Mouse (Mus musculus) intestine, embryonic 16.5 days (tissue): ENCODE data around the gene Klc1. TPM values are rescaled to one million over a fixed set of nuclear protein-coding genes. Genes with fewer than 3 reads are reported as not detected.

ENCODE experiments used
- ATAC-seq: fragments of 200-750 bp; cut with Nextera tagmentation; 2 replicates; pipeline ENCODE4 v1.8.0; 2017; ENCODE audit warnings: moderate TSS enrichment, moderate library complexity
- H3K27ac ChIP-seq: fragments of 300-500 bp; sonication (generic); 2 replicates; pipeline ENCODE4 v1.5.1; 2014; ENCODE audit warnings: mild to moderate bottlenecking, low read length
- H3K27me3 ChIP-seq: fragments of 300-500 bp; sonication (generic); replicated peaks from 2 replicates; pipeline ENCODE4 v1.6.1; 2014; ENCODE audit warnings: low read length, control low read depth, mixed read lengths; ENCODE audit not compliant: control insufficient read depth, insufficient read depth
- H3K36me3 ChIP-seq: fragments of 300-500 bp; sonication (generic); 2 replicates; pipeline ENCODE4 v1.6.1; 2014; ENCODE audit warnings: low read length, control low read depth; ENCODE audit not compliant: control insufficient read depth, insufficient read depth
- H3K4me1 ChIP-seq: fragments of 300-500 bp; sonication (generic); 2 replicates; pipeline ENCODE4 v1.6.1; 2014; ENCODE audit warnings: low read length, control low read depth, mixed read lengths; ENCODE audit not compliant: control insufficient read depth, insufficient read depth
- H3K4me2 ChIP-seq: fragments of 300-500 bp; sonication (generic); 2 replicates; pipeline ENCODE4 v1.6.1; 2014; ENCODE audit warnings: low read depth, low read length, control low read depth
- H3K4me3 ChIP-seq: fragments of 300-500 bp; sonication (generic); 2 replicates; pipeline ENCODE4 v1.5.1; 2014; ENCODE audit warnings: mild to moderate bottlenecking, low read length
- H3K9ac ChIP-seq: fragments of 300-500 bp; sonication (generic); 2 replicates; pipeline ENCODE4 v1.6.1; 2014; ENCODE audit warnings: low read depth, low read length
- H3K9me3 ChIP-seq: fragments of 300-500 bp; sonication (generic); 2 replicates; pipeline ENCODE4 v1.6.1; 2016; ENCODE audit warnings: low read length, control low read depth; ENCODE audit not compliant: control insufficient read depth
- WGBS: fragments of 180-500 bp; shearing (Covaris S2); extraction: QIAGEN DNeasy Blood & Tissue Kit; methylation state at CpG from one replicate; pipeline ENCODE4 v1.1.7; 2014; 5-methylcytosine and 5-hydroxymethylcytosine counted together
- polyA plus RNA-seq: library from polyadenylated mRNA; unstranded; fragments of >200 nt; fragmentation: Nextera tagmentation; extraction: Ambion mirVana; gene quantifications from 2 replicates; pipeline ENCODE4 v1.2.1, GENCODE M21; 2015

Gene Klc1
- polyA plus RNA-seq, 1 experiment from 2014 or later = 83.4 TPM

DNA sequence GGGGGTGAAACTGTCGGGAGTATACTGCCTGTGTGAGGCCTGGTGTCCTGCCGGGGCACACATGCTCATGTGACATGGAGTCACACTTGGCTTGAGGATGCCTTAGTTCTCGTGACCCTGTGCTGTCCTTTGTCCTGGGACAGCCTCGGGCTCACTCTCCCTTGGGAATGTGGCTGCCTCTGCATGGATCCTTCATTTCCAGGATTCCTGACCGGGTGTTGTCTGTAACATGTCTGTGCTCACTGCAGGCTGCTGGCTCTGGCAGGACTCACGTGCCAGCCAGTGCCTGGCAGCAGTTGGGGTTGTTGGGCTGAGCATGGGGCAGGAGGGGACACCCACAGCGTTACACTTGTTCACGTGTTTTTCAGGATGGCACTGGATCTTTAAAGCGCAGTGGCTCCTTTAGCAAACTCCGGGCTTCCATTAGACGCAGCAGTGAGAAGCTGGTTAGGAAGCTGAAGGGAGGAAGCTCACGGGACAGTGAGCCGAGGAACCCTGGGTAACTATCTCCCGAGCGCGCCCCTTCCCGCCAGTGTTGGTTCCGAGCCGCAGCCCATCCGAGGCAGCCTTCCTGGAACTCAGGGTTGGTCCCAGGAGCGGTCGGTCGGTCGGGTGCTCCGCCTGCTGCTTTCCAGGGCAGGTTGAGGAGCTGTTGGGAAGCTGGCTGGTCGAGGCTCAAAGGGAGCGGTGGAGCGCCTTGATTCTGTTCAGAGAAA, 36.7 kb downstream of the Klc1 start:
- 89% methylated on average over 28 of the region's 28 CpGs for WGBS
- H3K4me1 ChIP-seq = peaks cover 19% of the 10 kb centered on the region
- peak overlapping the region; percentile 87 for H3K27ac ChIP-seq
- no peak overlapping the region for H3K4me2 ChIP-seq
- no peak overlapping the region for H3K9ac ChIP-seq
- no peak overlapping the region for H3K4me3 ChIP-seq
- no peaks in the 10 kb centered on the region for H3K27me3 ChIP-seq
- H3K36me3 ChIP-seq = peaks cover 17% of the 10 kb centered on the region; the same call in 1 of the 2 replicates
- no peak for ATAC-seq
- H3K9me3 ChIP-seq = no peaks in the 10 kb centered on the region

DNA sequence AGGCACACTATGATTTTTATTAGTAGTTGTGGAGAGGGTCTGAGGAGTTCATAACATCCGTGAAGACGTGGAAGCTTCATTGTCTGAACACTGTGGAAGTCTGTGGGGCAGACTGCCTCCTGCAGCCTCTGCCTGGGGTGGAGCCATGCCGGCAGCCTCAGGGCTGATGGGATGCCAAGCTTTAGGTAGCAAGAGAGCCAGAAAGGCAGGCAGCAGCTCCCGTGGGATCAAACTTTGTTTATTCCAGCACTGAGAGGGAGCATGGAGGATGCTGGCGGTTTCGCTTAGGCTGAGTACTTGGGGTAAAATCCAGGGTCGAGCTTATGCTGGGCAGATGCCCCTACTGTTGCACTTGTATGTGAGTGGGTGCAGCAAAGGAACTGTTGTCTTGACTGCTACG, 38.6 kb downstream of the Klc1 start:
- Histone ChIP-seq H3K27me3 (no peaks in the 10 kb centered on the region), H3K9ac (no peak overlapping the region), H3K9me3 (no peaks in the 10 kb centered on the region), H3K4me2 (no peak overlapping the region), H3K36me3 (peaks cover 15% of the 10 kb centered on the region; the same call in 1 of the 2 replicates), H3K27ac (no peak overlapping the region), H3K4me1 (peaks cover 14% of the 10 kb centered on the region; the same call in 1 of the 2 replicates), H3K4me3 (no peak overlapping the region)
- no peak for ATAC-seq
- 78% methylated on average over 8 of the region's 8 CpGs for WGBS

DNA sequence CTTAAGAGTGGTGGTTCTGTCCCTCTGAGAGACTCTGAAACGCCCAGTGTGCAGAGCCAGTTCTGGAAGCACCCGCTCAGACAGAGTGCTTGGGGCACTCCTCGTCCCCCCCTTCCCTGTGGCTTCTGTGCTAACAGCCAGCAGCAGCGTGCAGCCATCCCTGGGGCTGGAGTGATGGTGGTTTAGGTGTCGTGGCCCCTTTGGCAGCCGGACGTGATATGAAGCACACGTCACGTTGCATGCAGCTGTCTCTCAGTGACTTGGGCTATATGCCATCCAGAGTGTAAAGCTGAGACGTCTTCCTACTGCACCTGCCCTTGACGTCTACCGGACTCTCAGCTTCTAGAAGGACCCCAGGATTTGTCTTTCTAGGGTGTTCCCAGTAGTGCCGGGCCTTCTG, 39.8 kb downstream of the Klc1 start:
- Histone ChIP-seq H3K9ac (no peak overlapping the region), H3K27ac (no peak overlapping the region), H3K4me1 (peaks cover 14% of the 10 kb centered on the region; the same call in 1 of the 2 replicates), H3K4me3 (no peak overlapping the region), H3K27me3 (no peaks in the 10 kb centered on the region), H3K4me2 (no peak overlapping the region), H3K36me3 (peaks cover 18% of the 10 kb centered on the region), H3K9me3 (no peaks in the 10 kb centered on the region)
- 90% methylated on average over 13 of the region's 13 CpGs for WGBS
- ATAC-seq = no peak

DNA sequence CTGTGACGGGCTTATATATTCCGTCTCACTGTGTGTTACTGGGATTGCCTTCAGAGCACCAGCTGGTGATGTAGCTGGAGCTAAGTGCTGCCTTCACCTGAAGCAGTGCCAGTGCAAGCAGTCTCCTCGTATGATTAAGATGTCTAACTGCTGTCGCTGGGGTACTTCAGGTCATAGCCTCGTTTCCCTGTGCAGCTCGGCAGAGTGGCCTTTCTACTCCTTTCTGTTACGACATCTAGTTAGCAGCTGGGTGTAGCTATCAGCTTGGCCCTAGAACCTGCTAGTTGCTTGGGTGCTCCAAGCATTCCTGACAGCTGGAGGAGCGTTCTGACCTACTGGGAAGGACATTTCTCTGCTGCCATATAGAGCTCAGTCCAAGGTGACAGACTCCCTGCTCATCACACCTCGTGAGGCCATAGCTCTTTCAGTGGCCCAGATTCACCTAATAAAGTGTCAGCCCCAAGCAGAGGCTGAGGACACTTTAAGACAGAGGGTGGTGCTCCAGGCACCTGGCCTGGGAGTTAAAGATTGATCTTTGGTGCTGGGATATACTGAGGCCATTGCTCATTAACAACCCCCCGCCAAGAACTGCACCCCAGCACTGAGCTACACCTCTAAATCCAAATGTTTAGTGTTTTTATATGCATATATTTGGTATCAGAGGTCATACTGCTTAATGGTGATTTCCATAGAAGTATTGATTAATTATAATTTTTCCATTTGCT, 42.0 kb downstream of the Klc1 start:
- WGBS = 76% methylated on average over 10 of the region's 10 CpGs
- peaks cover 7% of the 10 kb centered on the region; the same call in 1 of the 2 replicates for H3K4me1 ChIP-seq
- H3K27me3 ChIP-seq = no peaks in the 10 kb centered on the region
- no peak overlapping the region for H3K4me3 ChIP-seq
- H3K4me2 ChIP-seq = no peak overlapping the region
- H3K27ac ChIP-seq = peak overlapping the region; percentile 31; the same call in 1 of the 2 replicates
- ATAC-seq = peak; percentile 38; the same call in 1 of the 2 replicates
- no peak overlapping the region for H3K9ac ChIP-seq
- peaks cover 26% of the 10 kb centered on the region for H3K36me3 ChIP-seq
- no peaks in the 10 kb centered on the region for H3K9me3 ChIP-seq

DNA sequence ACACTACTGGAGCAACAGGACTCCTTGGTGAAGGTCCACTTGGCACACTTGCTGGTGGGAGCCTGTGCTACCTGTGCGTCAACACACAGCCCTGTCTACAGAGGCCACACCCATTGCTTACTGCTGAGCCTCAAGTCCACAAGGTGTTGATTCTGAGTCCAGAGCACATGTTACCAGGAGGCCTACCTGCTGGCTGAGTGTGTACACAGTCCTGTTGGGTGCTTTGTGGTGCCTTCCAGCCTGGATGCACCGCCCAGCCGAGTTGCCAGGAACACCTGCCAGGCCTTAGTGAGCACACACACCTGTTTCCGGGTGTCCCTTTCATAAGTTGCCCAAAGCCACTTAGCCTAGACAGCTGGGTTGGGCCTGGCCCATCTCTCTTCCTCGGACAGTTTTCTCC, 44.9 kb downstream of the Klc1 start:
- Histone ChIP-seq H3K27me3 (no peaks in the 10 kb centered on the region), H3K4me1 (peaks cover 7% of the 10 kb centered on the region; the same call in 1 of the 2 replicates), H3K4me3 (no peak overlapping the region), H3K4me2 (no peak overlapping the region), H3K9me3 (no peaks in the 10 kb centered on the region), H3K27ac (peak overlapping the region; percentile 33), H3K36me3 (peaks cover 27% of the 10 kb centered on the region), H3K9ac (no peak overlapping the region)
- peak; percentile 77 for ATAC-seq
- WGBS = 66% methylated on average over 5 of the region's 5 CpGs

DNA sequence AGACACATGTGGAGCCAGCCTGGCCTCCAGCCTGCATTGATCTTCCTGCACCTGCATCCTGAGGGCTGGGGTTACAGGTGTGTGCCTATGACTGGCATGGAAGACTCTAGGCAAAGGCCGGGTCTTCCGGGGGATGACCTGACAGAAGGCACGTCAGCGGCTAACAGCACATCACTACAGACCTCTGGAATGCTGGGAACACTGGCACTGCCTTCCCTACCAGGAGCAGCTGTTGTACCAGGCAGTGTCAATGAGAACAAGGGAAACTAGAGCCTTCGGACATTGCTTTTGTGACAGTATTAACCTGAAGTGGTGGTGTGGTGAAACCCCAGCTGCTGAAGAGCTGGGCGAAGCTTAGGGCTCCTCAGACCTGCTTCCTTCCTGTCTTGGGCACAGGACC, 50.1 kb downstream of the Klc1 start:
- Histone ChIP-seq H3K9me3 (no peaks in the 10 kb centered on the region), H3K27ac (0 out of 2 replicates have a peak overlapping the region, but pooled peaks have one; percentile 9), H3K4me1 (peaks cover 24% of the 10 kb centered on the region), H3K36me3 (peaks cover 16% of the 10 kb centered on the region; the same call in 1 of the 2 replicates), H3K4me3 (no peak overlapping the region), H3K9ac (no peak overlapping the region), H3K4me2 (no peak overlapping the region), H3K27me3 (no peaks in the 10 kb centered on the region)
- 92% methylated on average over 6 of the region's 6 CpGs for WGBS
- ATAC-seq = no peak

DNA sequence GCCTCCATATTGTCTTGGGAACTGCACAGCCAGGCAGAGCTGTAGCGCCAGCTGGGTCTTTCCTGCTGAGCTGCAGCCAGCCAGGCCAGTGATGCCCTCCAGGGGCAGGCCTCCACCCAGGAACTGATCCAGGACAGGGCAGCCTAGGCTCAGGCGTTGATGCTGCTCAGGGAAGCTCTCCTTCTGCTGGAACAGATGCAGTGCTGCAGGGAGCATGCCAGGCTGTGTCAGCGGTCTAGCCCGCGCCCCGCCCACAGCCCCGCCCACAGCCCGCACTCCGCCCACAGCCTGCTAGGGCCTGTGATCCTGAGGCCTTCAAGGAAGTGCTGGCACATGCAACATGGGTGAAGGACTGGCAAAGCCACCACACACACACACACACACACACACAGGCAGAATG, 51.1 kb downstream of the Klc1 start:
- Histone ChIP-seq H3K36me3 (0 out of 2 replicates have a peak, but pooled peaks cover 11% of the 10 kb centered on the region), H3K4me1 (peaks cover 24% of the 10 kb centered on the region), H3K27me3 (no peaks in the 10 kb centered on the region), H3K4me3 (peak overlapping the region; percentile 14; the same call in 1 of the 2 replicates), H3K9me3 (no peaks in the 10 kb centered on the region), H3K9ac (peak overlapping the region; percentile 59), H3K4me2 (peak overlapping the region; percentile 27), H3K27ac (peak overlapping the region; percentile 72)
- peak; percentile 55 for ATAC-seq
- 5% methylated on average over 9 of the region's 9 CpGs for WGBS

DNA sequence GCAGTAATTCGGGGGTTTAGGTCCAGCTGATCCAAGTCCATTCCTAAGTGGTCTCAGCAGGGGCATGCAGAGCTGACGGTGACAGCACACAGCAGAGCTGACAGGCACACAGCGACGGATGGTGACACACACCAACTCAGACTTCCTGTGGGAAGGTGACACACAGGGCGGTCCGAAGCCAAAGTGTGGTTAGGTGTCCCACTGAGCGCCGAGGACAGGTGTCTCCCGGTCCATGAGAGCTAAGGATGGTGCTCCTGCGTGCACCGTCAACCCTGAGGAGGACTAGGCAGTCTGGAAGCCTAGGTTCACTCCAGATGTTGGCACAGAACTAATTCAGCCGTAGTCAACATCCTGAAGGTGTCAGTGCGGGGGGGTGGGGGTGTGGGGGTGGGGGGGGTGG, 53.4 kb downstream of the Klc1 start:
- H3K27ac ChIP-seq = no peak overlapping the region
- ATAC-seq = no peak
- no peaks in the 10 kb centered on the region for H3K36me3 ChIP-seq
- 89% methylated on average over 13 of the region's 13 CpGs for WGBS
- H3K4me3 ChIP-seq = no peak overlapping the region
- H3K9ac ChIP-seq = no peak overlapping the region
- no peaks in the 10 kb centered on the region for H3K9me3 ChIP-seq
- H3K4me1 ChIP-seq = peaks cover 45% of the 10 kb centered on the region
- no peak overlapping the region for H3K4me2 ChIP-seq
- no peaks in the 10 kb centered on the region for H3K27me3 ChIP-seq

DNA sequence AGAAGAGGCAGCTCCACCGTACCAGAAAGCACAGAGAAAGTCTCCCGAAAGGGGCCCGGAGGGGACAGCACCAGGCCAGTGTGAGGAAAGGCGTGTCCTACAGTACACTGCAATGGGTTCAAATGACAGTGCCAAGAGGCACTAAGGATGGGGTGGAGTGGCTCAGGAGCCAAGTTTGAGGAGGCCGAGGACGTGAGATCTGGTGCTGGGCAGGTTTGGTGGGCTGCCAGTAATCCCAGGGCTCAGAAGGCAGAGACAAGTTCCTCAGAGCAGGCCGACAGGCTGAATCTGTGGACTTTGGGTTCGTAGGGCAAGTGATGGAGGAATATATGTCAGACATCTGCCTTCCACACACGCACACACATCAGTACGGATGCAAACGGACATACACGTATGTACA, 54.0 kb downstream of the Klc1 start:
- peak overlapping the region; percentile 72 for H3K9ac ChIP-seq
- H3K27ac ChIP-seq = no peak overlapping the region
- H3K36me3 ChIP-seq = no peaks in the 10 kb centered on the region
- H3K4me2 ChIP-seq = peak overlapping the region; percentile 90
- WGBS = 62% methylated on average over 12 of the region's 12 CpGs
- peaks cover 45% of the 10 kb centered on the region for H3K4me1 ChIP-seq
- no peaks in the 10 kb centered on the region for H3K9me3 ChIP-seq
- no peak for ATAC-seq
- H3K27me3 ChIP-seq = no peaks in the 10 kb centered on the region
- peak overlapping the region; percentile 65 for H3K4me3 ChIP-seq
